Mouse (Mus musculus) hindbrain, embryonic 16.5 days (tissue): ENCODE measurements around the gene Zzz3. TPM values are rescaled to one million over a fixed set of nuclear protein-coding genes. Genes with fewer than 3 reads are reported as not detected.

Experiments
- ATAC-seq: fragments of 200-750 bp; cut with Nextera tagmentation; 2 replicates; pipeline ENCODE4 v1.8.0; 2017; ENCODE audit warnings: moderate TSS enrichment, moderate library complexity
- H3K27ac ChIP-seq: fragments of 300-500 bp; sonication (generic); 2 replicates; pipeline ENCODE4 v1.5.1; 2014; ENCODE audit warnings: low read depth, mild to moderate bottlenecking, control low read depth, low read length, moderate library complexity
- H3K27me3 ChIP-seq: fragments of 300-500 bp; sonication (generic); replicated peaks from 2 replicates; pipeline ENCODE4 v1.6.1; 2014; ENCODE audit warnings: low read length; ENCODE audit not compliant: control insufficient read depth, insufficient read depth
- H3K36me3 ChIP-seq: fragments of 300-500 bp; sonication (generic); 2 replicates; pipeline ENCODE4 v1.6.1; 2014; ENCODE audit warnings: mild to moderate bottlenecking, low read length, moderate library complexity, mixed read lengths; ENCODE audit not compliant: control insufficient read depth, insufficient read depth
- H3K4me1 ChIP-seq: fragments of 300-500 bp; sonication (generic); 2 replicates; pipeline ENCODE4 v1.6.1; 2014; ENCODE audit warnings: low read depth, low read length; ENCODE audit not compliant: control insufficient read depth, insufficient read depth
- H3K4me2 ChIP-seq: fragments of 300-500 bp; sonication (generic); 2 replicates; pipeline ENCODE4 v1.6.1; 2014; ENCODE audit warnings: mild to moderate bottlenecking, low read length, control low read depth, moderate library complexity
- H3K4me3 ChIP-seq: fragments of 300-500 bp; sonication (generic); 2 replicates; pipeline ENCODE4 v1.5.1; 2014; ENCODE audit warnings: mild to moderate bottlenecking, low read length, control low read depth, moderate library complexity
- H3K9ac ChIP-seq: fragments of 300-500 bp; sonication (generic); 2 replicates; pipeline ENCODE4 v1.6.1; 2014; ENCODE audit warnings: low read depth, mild to moderate bottlenecking, control low read depth, low read length, moderate library complexity
- H3K9me3 ChIP-seq: fragments of 300-500 bp; sonication (generic); 2 replicates; pipeline ENCODE4 v1.6.1; 2014; ENCODE audit warnings: mild to moderate bottlenecking, low read length, moderate library complexity; ENCODE audit not compliant: control insufficient read depth
- WGBS: fragments of 180-500 bp; shearing (Covaris S2); extraction: QIAGEN DNeasy Blood & Tissue Kit; methylation state at CpG from one replicate; pipeline ENCODE4 v1.1.7; 2014; 5-methylcytosine and 5-hydroxymethylcytosine counted together
- polyA plus RNA-seq: library from polyadenylated mRNA; unstranded; fragments of >200 nt; fragmentation: Nextera tagmentation; extraction: Ambion mirVana; gene quantifications from 2 replicates; pipeline ENCODE4 v1.2.1, GENCODE M21; 2015

Gene Zzz3
- polyA plus RNA-seq, 1 experiment from 2014 or later, result 23.4 TPM

GRCm38 (mm10) chr3:152412362-152412761, 17.1 kb downstream of the Zzz3 start:
- no peaks in the 10 kb centered on the region for H3K4me1 ChIP-seq
- no peaks in the 10 kb centered on the region for H3K36me3 ChIP-seq
- H3K4me3 ChIP-seq, result no peak overlapping the region
- H3K9ac ChIP-seq, result no peak overlapping the region
- no peaks in the 10 kb centered on the region for H3K27me3 ChIP-seq
- H3K4me2 ChIP-seq, result no peak overlapping the region
- 88% methylated on average over 4 of the region's 4 CpGs for WGBS
- no peak overlapping the region for H3K27ac ChIP-seq
- H3K9me3 ChIP-seq, result no peaks in the 10 kb centered on the region
- no peak for ATAC-seq

GRCm38 (mm10) chr3:152428925-152429324, 33.7 kb downstream of the Zzz3 start:
- no peak for ATAC-seq
- Histone ChIP-seq H3K36me3 (peaks cover 7% of the 10 kb centered on the region; the same call in 1 of the 2 replicates), H3K9me3 (no peaks in the 10 kb centered on the region), H3K27me3 (no peaks in the 10 kb centered on the region), H3K4me1 (no peaks in the 10 kb centered on the region), H3K4me2 (no peak overlapping the region), H3K4me3 (no peak overlapping the region), H3K27ac (no peak overlapping the region), H3K9ac (no peak overlapping the region)
- WGBS, result 93% methylated on average over 8 of the region's 8 CpGs

- no peaks in the 10 kb centered on the region for H3K27me3 ChIP-seq
- no peak overlapping the region for H3K9ac ChIP-seq
- 0 out of 2 replicates have a peak, but pooled peaks cover 2% of the 10 kb centered on the region for H3K36me3 ChIP-seq
- no peaks in the 10 kb centered on the region for H3K4me1 ChIP-seq
- no peaks in the 10 kb centered on the region for H3K9me3 ChIP-seq
- H3K4me2 ChIP-seq, result no peak overlapping the region
- 95% methylated on average over 7 of the region's 7 CpGs for WGBS
- no peak for ATAC-seq
- no peak overlapping the region for H3K4me3 ChIP-seq
- H3K27ac ChIP-seq, result no peak overlapping the region
These were observed 37.4 kb downstream of the Zzz3 start for GRCm38 (mm10) chr3:152432677-152433076.

GRCm38 (mm10) chr3:152435590-152435989, 40.3 kb downstream of the Zzz3 start:
- Histone ChIP-seq H3K4me1 (no peaks in the 10 kb centered on the region), H3K4me2 (no peak overlapping the region), H3K4me3 (no peak overlapping the region), H3K9ac (no peak overlapping the region), H3K27me3 (no peaks in the 10 kb centered on the region), H3K27ac (no peak overlapping the region), H3K36me3 (no peaks in the 10 kb centered on the region), H3K9me3 (no peaks in the 10 kb centered on the region)
- ATAC-seq, result no peak

GRCm38 (mm10) chr3:152438068-152438467, 42.8 kb downstream of the Zzz3 start:
- H3K27ac ChIP-seq, result no peak overlapping the region
- H3K9me3 ChIP-seq, result no peaks in the 10 kb centered on the region
- H3K4me3 ChIP-seq, result no peak overlapping the region
- no peak for ATAC-seq
- H3K27me3 ChIP-seq, result no peaks in the 10 kb centered on the region
- H3K9ac ChIP-seq, result no peak overlapping the region
- H3K36me3 ChIP-seq, result no peaks in the 10 kb centered on the region
- no peaks in the 10 kb centered on the region for H3K4me1 ChIP-seq
- WGBS, result 98% methylated on average over 7 of the region's 7 CpGs
- no peak overlapping the region for H3K4me2 ChIP-seq

- 91% methylated on average over 4 of the region's 4 CpGs for WGBS
- Histone ChIP-seq H3K9ac (no peak overlapping the region), H3K27ac (no peak overlapping the region), H3K36me3 (no peaks in the 10 kb centered on the region), H3K4me3 (no peak overlapping the region), H3K27me3 (no peaks in the 10 kb centered on the region), H3K9me3 (no peaks in the 10 kb centered on the region), H3K4me1 (no peaks in the 10 kb centered on the region), H3K4me2 (no peak overlapping the region)
- no peak for ATAC-seq
These were observed 47.5 kb downstream of the Zzz3 start for GRCm38 (mm10) chr3:152442795-152443194.

- no peaks in the 10 kb centered on the region for H3K36me3 ChIP-seq
- ATAC-seq, result no peak
- no peak overlapping the region for H3K4me3 ChIP-seq
- no peak overlapping the region for H3K9ac ChIP-seq
- H3K27me3 ChIP-seq, result no peaks in the 10 kb centered on the region
- 87% methylated on average over 3 of the region's 3 CpGs for WGBS
- no peak overlapping the region for H3K27ac ChIP-seq
- no peaks in the 10 kb centered on the region for H3K4me1 ChIP-seq
- H3K4me2 ChIP-seq, result no peak overlapping the region
- no peaks in the 10 kb centered on the region for H3K9me3 ChIP-seq
These were observed 48.8 kb downstream of the Zzz3 start for GRCm38 (mm10) chr3:152444114-152444513.

GRCm38 (mm10) chr3:152446966-152447365, 51.7 kb downstream of the Zzz3 start:
- H3K4me3 ChIP-seq, result no peak overlapping the region
- 100% methylated on average over 1 of the region's 1 CpGs for WGBS
- H3K4me2 ChIP-seq, result no peak overlapping the region
- peaks cover 7% of the 10 kb centered on the region; the same call in 1 of the 2 replicates for H3K36me3 ChIP-seq
- H3K27me3 ChIP-seq, result no peaks in the 10 kb centered on the region
- H3K4me1 ChIP-seq, result no peaks in the 10 kb centered on the region
- H3K27ac ChIP-seq, result no peak overlapping the region
- no peak overlapping the region for H3K9ac ChIP-seq
- ATAC-seq, result no peak
- no peaks in the 10 kb centered on the region for H3K9me3 ChIP-seq

GRCm38 (mm10) chr3:152453163-152453562, 57.9 kb downstream of the Zzz3 start:
- H3K4me1 ChIP-seq, result no peaks in the 10 kb centered on the region
- no peak overlapping the region for H3K27ac ChIP-seq
- no peaks in the 10 kb centered on the region for H3K27me3 ChIP-seq
- H3K36me3 ChIP-seq, result peaks cover 26% of the 10 kb centered on the region
- H3K9me3 ChIP-seq, result no peaks in the 10 kb centered on the region
- H3K4me3 ChIP-seq, result no peak overlapping the region
- 92% methylated on average over 3 of the region's 4 CpGs for WGBS
- no peak overlapping the region for H3K4me2 ChIP-seq
- no peak overlapping the region for H3K9ac ChIP-seq
- ATAC-seq, result no peak
